Mouse (Mus musculus) cerebellum, adult 2 months (tissue): ENCODE measurements around the gene Gli1. TPM values are rescaled to one million over a fixed set of nuclear protein-coding genes. Genes with fewer than 3 reads are reported as not detected.
A peak's percentile ranks its signal among the peaks of the same experiment; 100 is the strongest.

Source experiments
- DNase-seq, 2 experiments: peaks; one replicate each; pipeline ENCODE4 v3.0.0; 2021
- H3K27ac ChIP-seq: fragments of 200-500 bp; 2 replicates; pipeline ENCODE4 v1.5.1; 2012; ENCODE audit warnings: low read length, control low read depth, inconsistent platforms; ENCODE audit not compliant: insufficient read depth
- H3K27me3 ChIP-seq: fragments of 200-500 bp; 2 replicates; pipeline ENCODE4 v1.6.1; 2012; ENCODE audit warnings: inconsistent platforms, mild to moderate bottlenecking, low read length, moderate library complexity; ENCODE audit not compliant: control insufficient read depth, insufficient read depth
- H3K4me1 ChIP-seq: fragments of 200-500 bp; 2 replicates; pipeline ENCODE4 v1.6.1; 2011; ENCODE audit warnings: low read length; ENCODE audit not compliant: control insufficient read depth, insufficient read depth
- H3K4me3 ChIP-seq: fragments of 200-500 bp; replicated peaks from 2 replicates; pipeline ENCODE3; 2011; ENCODE audit warnings: mild to moderate bottlenecking, low read depth, low read length, control low read depth; ENCODE audit not compliant: insufficient read depth
- CTCF ChIP-seq: fragments of 200-500 bp; IDR thresholded peaks from 2 replicates; pipeline ENCODE4 v1.5.1; 2011; ENCODE audit warnings: low read depth, mild to moderate bottlenecking, control low read depth, low read length, moderate library complexity, borderline replicate concordance; ENCODE audit not compliant: insufficient read depth
- POLR2A ChIP-seq: fragments of 200-500 bp; IDR thresholded peaks from 2 replicates; pipeline ENCODE4 v1.6.1; 2011; ENCODE audit warnings: low read length, control low read depth, borderline replicate concordance; ENCODE audit not compliant: insufficient read depth
- WGBS: fragments of 180-500 bp; shearing (Covaris S2); methylation state at CpG from one replicate; pipeline ENCODE4 v1.1.7; 2018; 5-methylcytosine and 5-hydroxymethylcytosine counted together
- polyA plus RNA-seq: library from polyadenylated mRNA; depleted of rRNA; stranded (reverse); fragments of >200 nt; gene quantifications from 2 replicates; pipeline ENCODE4 v1.2.3, GENCODE M21; 2012

Gene Gli1
- polyA plus RNA-seq, 1 experiment = 10.6 TPM

DNA sequence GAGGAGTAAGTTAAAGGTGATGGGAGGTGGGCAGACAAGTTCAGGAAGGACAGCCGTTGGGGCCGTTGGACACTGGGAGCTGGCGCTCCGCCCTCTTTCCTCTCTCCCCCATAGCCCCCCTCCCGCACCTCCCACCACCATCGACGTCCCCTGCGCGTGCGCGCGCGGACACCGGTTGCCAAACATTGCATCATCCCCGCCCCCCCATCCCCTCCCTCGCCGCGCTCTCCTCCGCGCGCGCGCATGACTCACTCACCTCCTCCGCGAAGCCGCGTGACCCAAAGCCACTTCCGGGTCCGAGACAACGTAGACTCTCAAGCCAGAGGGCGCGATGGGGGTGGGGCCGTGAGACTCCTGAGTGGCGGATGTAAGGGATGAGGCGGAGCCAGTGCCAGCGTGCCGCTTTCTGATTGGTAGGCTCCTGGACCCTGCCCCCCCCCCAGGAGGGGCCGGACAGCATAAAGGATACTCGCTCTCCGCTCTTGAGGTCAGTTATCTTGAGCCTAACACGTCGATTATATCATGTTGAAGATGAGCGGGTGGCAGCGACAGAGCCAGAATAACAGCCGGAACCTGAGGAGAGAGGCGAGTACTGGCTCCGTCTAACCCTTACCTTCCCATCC, 51.4 kb downstream of the Gli1 start:
- peak; percentile 100 for DNase-seq
- 1% methylated on average over 46 of the region's 47 CpGs for WGBS
- H3K4me1 ChIP-seq = peaks cover 16% of the 10 kb centered on the region; the same call in 1 of the 2 replicates

DNA sequence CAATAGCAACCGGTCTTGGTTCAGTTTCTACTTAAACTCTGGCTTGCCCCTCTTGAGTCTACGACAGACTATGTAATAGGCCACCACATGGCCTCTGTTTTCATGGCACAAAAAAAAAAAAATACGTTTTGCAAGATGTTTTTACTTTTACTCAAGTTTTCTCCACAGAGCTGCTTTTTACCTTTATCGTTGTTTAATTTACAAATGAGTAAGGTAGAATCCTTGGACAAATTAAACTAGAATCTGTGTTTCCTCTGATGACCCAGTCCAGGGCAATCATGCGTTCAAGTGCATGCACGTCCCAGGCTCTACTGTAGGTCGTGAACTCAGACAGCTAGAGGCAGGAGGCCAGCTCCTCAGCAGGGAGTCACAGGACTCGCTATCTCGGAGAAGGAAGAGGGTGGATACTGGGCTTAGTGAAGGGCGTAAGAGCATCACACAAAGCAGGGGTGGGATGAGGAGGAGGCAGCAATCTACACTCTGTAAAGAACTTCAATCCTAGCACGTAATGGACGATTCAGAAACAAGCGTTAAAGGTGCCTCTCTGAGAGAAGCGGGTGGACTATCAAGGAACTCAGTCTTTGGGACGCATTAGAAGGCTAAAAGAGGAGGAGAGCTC, 52.1 kb downstream of the Gli1 start:
- TF ChIP-seq CTCF (no peak), POLR2A (peak; percentile 17; the same call in 1 of the 2 replicates)
- H3K4me1 ChIP-seq = peaks cover 17% of the 10 kb centered on the region; the same call in 1 of the 2 replicates
- DNase-seq = peak; percentile 84 to 85
- peak overlapping the region; percentile 78 for H3K4me3 ChIP-seq
- peak overlapping the region; percentile 96 for H3K27ac ChIP-seq
- WGBS = under 1% methylated on average over 15 of the region's 15 CpGs
- no peaks in the 10 kb centered on the region for H3K27me3 ChIP-seq

More for the DNA sequence above, 51.4 kb downstream of the Gli1 start:
- H3K27me3 ChIP-seq = no peaks in the 10 kb centered on the region
- peak overlapping the region; percentile 97 for H3K4me3 ChIP-seq
- TF ChIP-seq CTCF = no peak
- peak; percentile 98; the same call in 1 of the 2 replicates for TF ChIP-seq POLR2A
- H3K27ac ChIP-seq = peak overlapping the region; percentile 96

DNA sequence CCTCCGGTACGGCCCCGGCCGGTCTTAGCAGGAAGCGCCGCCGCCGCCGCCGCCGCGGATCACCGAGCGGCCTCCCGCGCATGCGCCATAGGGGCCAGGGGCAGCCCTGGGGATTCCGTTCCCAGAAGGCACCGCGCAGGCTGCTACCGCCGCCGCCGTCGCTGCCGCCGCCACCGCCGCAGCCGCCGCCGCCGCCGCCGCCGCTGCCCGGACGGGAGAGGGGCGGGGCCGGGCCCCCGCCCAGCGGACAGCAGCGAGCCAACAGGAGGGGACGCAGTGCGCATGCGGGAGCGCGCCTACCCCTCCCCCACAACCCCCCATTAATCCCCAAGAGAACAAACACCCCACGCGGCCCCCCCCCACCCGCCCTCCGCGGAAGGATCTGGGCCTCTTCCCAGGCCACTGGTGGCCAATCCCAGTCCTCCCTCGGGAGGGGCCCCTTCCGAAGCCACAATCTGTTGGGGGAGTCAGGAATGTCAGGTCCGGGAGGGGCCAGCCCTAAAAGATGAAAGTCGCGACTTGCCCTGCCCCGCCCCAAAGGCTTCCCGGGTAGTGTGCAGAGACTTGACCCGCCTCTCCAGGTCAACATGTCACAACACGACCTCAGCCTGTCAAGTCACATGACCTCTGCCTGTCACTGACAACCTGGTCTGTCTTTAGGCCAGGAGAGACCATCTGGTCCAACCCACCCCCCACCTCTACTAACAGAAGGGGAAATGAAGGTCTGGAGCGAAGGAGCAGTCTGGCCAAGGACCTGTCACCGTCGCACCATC, 52.8 kb downstream of the Gli1 start, which contains the start of gene Mbd6:
Gene Mbd6, minus strand, starts transcription at position 219 of the 773 bp plus-strand sequence.
- Histone ChIP-seq H3K27ac (peak within 1 kb of the TSS; percentile 96), H3K27me3 (no peaks in the 10 kb centered on the region), H3K4me3 (peak within 1 kb of the TSS; percentile 78), H3K4me1 (peaks cover 20% of the 10 kb centered on the region; the same call in 1 of the 2 replicates)
- WGBS = under 1% methylated on average over 56 of the region's 65 CpGs
- DNase-seq = peak; percentile 92 to 93
- TF ChIP-seq CTCF (no peak), POLR2A (0 out of 2 replicates have a peak, but pooled peaks have one; percentile 33)

DNA sequence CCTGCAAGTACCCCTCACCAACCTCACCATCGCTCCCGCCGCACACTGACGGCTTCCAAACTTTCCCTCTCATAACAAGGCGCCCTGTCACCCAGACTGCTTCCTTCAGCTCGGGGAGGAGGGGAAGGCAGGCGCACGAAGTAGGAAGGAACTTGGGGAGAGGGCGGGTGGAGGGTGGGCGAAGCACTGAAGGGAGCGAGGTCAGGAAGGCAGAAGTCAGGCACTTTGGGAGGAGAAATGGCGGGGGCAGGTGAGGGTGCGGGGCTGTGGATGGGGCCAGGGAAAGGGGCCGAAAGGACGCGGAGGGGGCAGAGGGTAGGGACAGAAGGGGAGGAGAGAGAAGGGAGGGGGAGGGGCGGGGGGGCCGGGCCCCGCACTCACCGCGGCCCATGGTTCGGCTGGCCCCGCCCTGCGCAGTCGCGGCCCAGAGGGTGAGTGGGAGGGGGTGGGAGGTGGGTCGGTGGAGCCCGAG, 53.4 kb downstream of the Gli1 start:
- Histone ChIP-seq H3K27me3 (no peaks in the 10 kb centered on the region), H3K4me3 (peak overlapping the region; percentile 60), H3K27ac (peak overlapping the region; percentile 55; the same call in 1 of the 2 replicates), H3K4me1 (peaks cover 20% of the 10 kb centered on the region; the same call in 1 of the 2 replicates)
- no peak for TF ChIP-seq CTCF
- TF ChIP-seq POLR2A = no peak
- under 1% methylated on average over 26 of the region's 28 CpGs for WGBS
- DNase-seq = no peak

DNA sequence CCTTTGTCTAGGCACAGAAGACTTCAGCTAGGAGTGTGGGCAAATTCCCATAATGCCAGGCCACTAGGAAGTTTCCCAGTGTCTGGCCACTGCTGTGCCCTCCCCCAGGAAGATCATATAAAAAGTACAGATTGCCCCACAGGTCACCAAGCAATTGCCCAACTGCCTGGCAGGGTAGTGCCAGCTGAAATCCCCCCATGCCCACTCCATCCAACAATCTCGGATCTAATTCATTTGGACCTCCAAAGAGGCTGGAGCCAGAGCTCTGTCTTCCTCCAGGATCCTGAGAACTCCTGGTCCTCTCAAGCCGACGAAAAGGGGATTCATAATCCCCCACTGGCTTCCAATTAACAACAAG, 53.9 kb downstream of the Gli1 start:
- Histone ChIP-seq H3K4me1 (peaks cover 20% of the 10 kb centered on the region; the same call in 1 of the 2 replicates), H3K4me3 (peak overlapping the region; percentile 60), H3K27ac (peak overlapping the region; percentile 18; the same call in 1 of the 2 replicates), H3K27me3 (no peaks in the 10 kb centered on the region)
- DNase-seq = peak in 1 of 2 experiments; percentile 29
- no peak for TF ChIP-seq CTCF
- TF ChIP-seq POLR2A = no peak
- WGBS = 0% methylated on average over 3 of the region's 3 CpGs

DNA sequence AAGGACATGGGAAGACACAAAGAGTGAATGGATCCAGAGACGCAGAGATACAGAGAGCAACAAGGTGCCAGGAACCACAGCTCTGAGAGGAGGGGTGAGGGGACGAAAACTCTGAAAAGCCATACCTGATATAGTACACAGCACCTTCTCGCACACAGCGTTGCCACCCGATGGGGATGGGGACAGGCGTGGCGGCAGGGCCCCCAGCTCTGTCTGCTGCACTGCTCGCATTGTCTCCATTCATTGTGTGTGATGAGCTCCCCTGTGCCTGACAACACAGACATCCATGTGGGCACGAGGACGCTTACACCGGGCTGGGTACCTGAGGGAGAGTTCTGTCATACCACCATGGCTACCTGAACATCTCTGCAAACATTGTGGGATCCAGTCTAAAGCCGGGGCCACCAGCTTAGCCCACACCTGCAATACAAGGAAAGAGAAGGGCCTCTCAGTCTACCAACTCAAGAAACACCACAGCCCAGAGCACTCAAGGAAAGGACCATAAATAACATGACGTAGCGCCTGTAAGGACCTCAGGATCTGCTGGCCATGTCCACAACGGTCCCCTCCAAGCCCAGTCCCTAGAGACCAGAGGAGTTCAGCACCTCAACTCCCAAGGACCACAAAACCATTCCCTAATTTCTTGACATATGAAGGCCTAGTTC, 54.4 kb downstream of the Gli1 start:
- H3K27me3 ChIP-seq = no peaks in the 10 kb centered on the region
- peak in 1 of 2 experiments; percentile 36 for DNase-seq
- 25% methylated on average over 15 of the region's 15 CpGs for WGBS
- no peak for TF ChIP-seq CTCF
- no peak for TF ChIP-seq POLR2A
- peak overlapping the region; percentile 60 for H3K4me3 ChIP-seq
- 0 out of 2 replicates have a peak overlapping the region, but pooled peaks have one; percentile 18 for H3K27ac ChIP-seq
- peaks cover 20% of the 10 kb centered on the region; the same call in 1 of the 2 replicates for H3K4me1 ChIP-seq

DNA sequence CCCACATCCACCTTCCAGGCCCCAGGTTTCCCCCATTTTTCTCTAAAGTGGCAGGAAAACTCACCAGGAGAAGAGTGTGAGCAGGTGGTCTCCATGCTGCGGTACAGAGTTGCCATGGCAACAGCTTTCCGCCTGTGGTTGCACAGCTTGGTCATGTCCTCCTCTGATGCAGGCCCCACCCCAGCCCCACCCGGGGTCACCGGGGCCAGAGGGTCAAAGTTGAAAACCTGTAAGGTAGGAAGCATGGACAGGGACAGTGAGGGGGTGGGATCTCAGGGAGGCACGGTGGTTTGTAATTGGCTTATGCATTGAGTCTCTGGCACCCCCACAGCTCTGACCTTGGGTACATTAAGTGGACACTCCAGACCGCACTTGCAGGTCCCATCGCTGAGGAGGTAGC, 55.0 kb downstream of the Gli1 start:
- peak overlapping the region; percentile 60 for H3K4me3 ChIP-seq
- TF ChIP-seq POLR2A (no peak), CTCF (no peak)
- no peak overlapping the region for H3K27ac ChIP-seq
- peaks cover 20% of the 10 kb centered on the region; the same call in 1 of the 2 replicates for H3K4me1 ChIP-seq
- WGBS = 11% methylated on average over 7 of the region's 7 CpGs
- no peaks in the 10 kb centered on the region for H3K27me3 ChIP-seq
- DNase-seq = peak; percentile 29 to 43
